Mouse (Mus musculus) kidney, postnatal 0 days (tissue): Measurements from ENCODE around the gene Klhl30. TPM values are rescaled to one million over a fixed set of nuclear protein-coding genes. Genes with fewer than 3 reads are reported as not detected.
A peak's percentile ranks its signal among the peaks of the same experiment; 100 is the strongest.

Experiments used
- ATAC-seq: fragments of 200-750 bp; cut with Nextera tagmentation; replicated peaks from 2 replicates; pipeline ENCODE4 v1.8.0; 2017; ENCODE audit warnings: low read depth, moderate number of reproducible peaks, moderate TSS enrichment, moderate library complexity; ENCODE audit not compliant: low FRiP score
- DNase-seq: peaks from one replicate; pipeline ENCODE4 v3.0.0-alpha.2; 2016; ENCODE audit warnings: low spot score
- H3K27ac ChIP-seq: fragments of 300-500 bp; sonication (generic); 2 replicates; pipeline ENCODE4 v1.5.1; 2014; ENCODE audit warnings: mild to moderate bottlenecking
- H3K27me3 ChIP-seq: fragments of 300-500 bp; sonication (generic); 2 replicates; pipeline ENCODE4 v1.6.1; 2014; ENCODE audit warnings: low read length, mixed read lengths; ENCODE audit not compliant: insufficient read depth
- H3K36me3 ChIP-seq: fragments of 300-500 bp; sonication (generic); 2 replicates; pipeline ENCODE4 v1.6.1; 2014; ENCODE audit warnings: low read length, mixed read lengths; ENCODE audit not compliant: insufficient read depth
- H3K4me1 ChIP-seq: fragments of 300-500 bp; sonication (generic); replicated peaks from 2 replicates; pipeline ENCODE4 v1.6.1; 2014; ENCODE audit warnings: antibody characterized with exemption, low read length, mixed read lengths; ENCODE audit not compliant: insufficient read depth
- H3K4me2 ChIP-seq: fragments of 300-500 bp; sonication (generic); 2 replicates; pipeline ENCODE4 v1.6.1; 2014; ENCODE audit warnings: mild to moderate bottlenecking, low read length, moderate library complexity, mixed read lengths
- H3K4me3 ChIP-seq: fragments of 300-500 bp; sonication (generic); replicated peaks from 2 replicates; pipeline ENCODE4 v1.5.1; 2014; ENCODE audit warnings: low read depth, low read length
- H3K9ac ChIP-seq: fragments of 300-500 bp; sonication (generic); 2 replicates; pipeline ENCODE4 v1.6.1; 2014; ENCODE audit warnings: low read depth, low read length
- H3K9me3 ChIP-seq: fragments of 300-500 bp; sonication (generic); replicated peaks from 2 replicates; pipeline ENCODE4 v1.6.1; 2016; ENCODE audit warnings: low read length, inconsistent platforms, mixed read lengths
- CTCF ChIP-seq: IDR thresholded peaks from 2 replicates; pipeline ENCODE4 v1.5.1; 2016; ENCODE audit warnings: antibody characterized with exemption, low read depth, mild to moderate bottlenecking, moderate library complexity
- WGBS: fragments of 180-500 bp; shearing (Covaris S2); extraction: QIAGEN DNeasy Blood & Tissue Kit; methylation state at CpG from one replicate; pipeline ENCODE4 v1.1.7; 2014; 5-methylcytosine and 5-hydroxymethylcytosine counted together
- polyA plus RNA-seq: library from polyadenylated mRNA; unstranded; fragments of >200 nt; fragmentation: Nextera tagmentation; extraction: Ambion mirVana; gene quantifications from 2 replicates; pipeline ENCODE4 v1.2.1, GENCODE M21; 2015

The Klhl30 gene
- polyA plus RNA-seq, 1 experiment from 2014 or later: 0.39 TPM

- DNase-seq (no peak), ATAC-seq (no peak; the same call in 1 of the 2 replicates)
- Histone ChIP-seq H3K4me3 (no peak overlapping the region), H3K27me3 (no peaks in the 10 kb centered on the region), H3K36me3 (peaks cover 27% of the 10 kb centered on the region), H3K9ac (no peak overlapping the region), H3K9me3 (no peaks in the 10 kb centered on the region), H3K4me1 (no peaks in the 10 kb centered on the region), H3K27ac (no peak overlapping the region), H3K4me2 (no peak overlapping the region)
- 48% methylated on average over 5 of the region's 5 CpGs for WGBS
- TF ChIP-seq CTCF: no peak
Measured at GRCm38 (mm10) chr1:91313251-91313650, 37.6 kb upstream of the Klhl30 start.

- Histone ChIP-seq H3K9ac (no peak overlapping the region), H3K4me2 (no peak overlapping the region), H3K27ac (no peak overlapping the region), H3K36me3 (no peaks in the 10 kb centered on the region), H3K4me1 (0 out of 2 replicates have a peak, but pooled peaks cover 7% of the 10 kb centered on the region), H3K9me3 (no peaks in the 10 kb centered on the region), H3K27me3 (no peaks in the 10 kb centered on the region), H3K4me3 (no peak overlapping the region)
- DNase-seq: no peak
- ATAC-seq: no peak
- no peak for TF ChIP-seq CTCF
- WGBS: 88% methylated on average over 6 of the region's 6 CpGs
Measured at GRCm38 (mm10) chr1:91317656-91318055, 33.2 kb upstream of the Klhl30 start.

GRCm38 (mm10) chr1:91321760-91322438, 28.9 kb upstream of the Klhl30 start, which contains the start of gene Espnl:
TSS of gene Espnl (plus strand) at chr1:91322075.
- H3K4me2 ChIP-seq: no peak within 1 kb of the TSS
- ATAC-seq (peak; percentile 67), DNase-seq (peak; percentile 32)
- 0 out of 2 replicates have a peak, but pooled peaks cover 7% of the 10 kb centered on the region for H3K4me1 ChIP-seq
- H3K9ac ChIP-seq: 0 out of 2 replicates have a peak within 1 kb of the TSS, but pooled peaks have one; percentile 3
- H3K9me3 ChIP-seq: no peaks in the 10 kb centered on the region
- H3K27ac ChIP-seq: no peak within 1 kb of the TSS
- no peak within 1 kb of the TSS for H3K4me3 ChIP-seq
- 49% methylated on average over 19 of the region's 19 CpGs for WGBS
- no peak for TF ChIP-seq CTCF
- no peaks in the 10 kb centered on the region for H3K27me3 ChIP-seq
- H3K36me3 ChIP-seq: no peaks in the 10 kb centered on the region

- no peak overlapping the region for H3K27ac ChIP-seq
- H3K4me3 ChIP-seq: no peak overlapping the region
- 46% methylated on average over 2 of the region's 2 CpGs for WGBS
- H3K4me1 ChIP-seq: 0 out of 2 replicates have a peak, but pooled peaks cover 7% of the 10 kb centered on the region
- no peaks in the 10 kb centered on the region for H3K27me3 ChIP-seq
- DNase-seq: no peak
- no peak for TF ChIP-seq CTCF
- no peak overlapping the region for H3K9ac ChIP-seq
- H3K36me3 ChIP-seq: no peaks in the 10 kb centered on the region
- H3K4me2 ChIP-seq: no peak overlapping the region
- no peaks in the 10 kb centered on the region for H3K9me3 ChIP-seq
- no peak for ATAC-seq
Measured at GRCm38 (mm10) chr1:91324646-91325045, 26.2 kb upstream of the Klhl30 start.

- no peak overlapping the region for H3K27ac ChIP-seq
- no peaks in the 10 kb centered on the region for H3K27me3 ChIP-seq
- H3K4me1 ChIP-seq: 0 out of 2 replicates have a peak, but pooled peaks cover 7% of the 10 kb centered on the region
- TF ChIP-seq CTCF: no peak
- no peak overlapping the region for H3K4me2 ChIP-seq
- 69% methylated on average over 4 of the region's 4 CpGs for WGBS
- no peaks in the 10 kb centered on the region for H3K36me3 ChIP-seq
- ATAC-seq: no peak
- no peak overlapping the region for H3K4me3 ChIP-seq
- no peak overlapping the region for H3K9ac ChIP-seq
- no peaks in the 10 kb centered on the region for H3K9me3 ChIP-seq
- DNase-seq: no peak
Measured at GRCm38 (mm10) chr1:91325488-91326042, 25.3 kb upstream of the Klhl30 start.

- no peak overlapping the region for H3K4me2 ChIP-seq
- H3K9me3 ChIP-seq: no peaks in the 10 kb centered on the region
- no peaks in the 10 kb centered on the region for H3K36me3 ChIP-seq
- ATAC-seq (no peak), DNase-seq (no peak)
- H3K9ac ChIP-seq: no peak overlapping the region
- 56% methylated on average over 4 of the region's 4 CpGs for WGBS
- H3K27me3 ChIP-seq: no peaks in the 10 kb centered on the region
- H3K4me1 ChIP-seq: no peaks in the 10 kb centered on the region
- no peak overlapping the region for H3K4me3 ChIP-seq
- H3K27ac ChIP-seq: no peak overlapping the region
- TF ChIP-seq CTCF: no peak
Measured at GRCm38 (mm10) chr1:91332102-91332501, 18.7 kb upstream of the Klhl30 start.
